Mouse (Mus musculus) lung, postnatal 0 days (tissue): ENCODE measurements at regions not wholly inside any gene's neighbourhood (a gene's known extent, or its start where the extent isn't known, plus 50 kb on each side); places are given as distances from the start of the nearest gene placed in this dataset.

Experiments
- ATAC-seq: fragments of 200-750 bp; cut with Nextera tagmentation; 2 replicates; pipeline ENCODE4 v1.8.0; 2017; ENCODE audit warnings: moderate library complexity
- DNase-seq: peaks from one replicate; pipeline ENCODE4 v3.0.0-alpha.2; 2016; ENCODE audit warnings: low spot score
- H3K27ac ChIP-seq: fragments of 300-500 bp; sonication (generic); 2 replicates; pipeline ENCODE4 v1.5.1; 2014; ENCODE audit warnings: antibody characterized with exemption, mild to moderate bottlenecking, low read length, mixed read lengths
- H3K27me3 ChIP-seq: fragments of 300-500 bp; sonication (generic); replicated peaks from 2 replicates; pipeline ENCODE4 v1.6.1; 2014; ENCODE audit warnings: low read length, mixed read lengths; ENCODE audit not compliant: insufficient read depth
- H3K36me3 ChIP-seq: fragments of 300-500 bp; sonication (generic); 2 replicates; pipeline ENCODE4 v1.6.1; 2014; ENCODE audit warnings: low read length, mixed read lengths; ENCODE audit not compliant: insufficient read depth
- H3K4me1 ChIP-seq: fragments of 300-500 bp; sonication (generic); 2 replicates; pipeline ENCODE4 v1.6.1; 2014; ENCODE audit warnings: antibody characterized with exemption, low read depth, low read length, mixed read lengths; ENCODE audit not compliant: insufficient read depth
- H3K4me2 ChIP-seq: fragments of 300-500 bp; sonication (generic); replicated peaks from 2 replicates; pipeline ENCODE4 v1.6.1; 2014; ENCODE audit warnings: low read depth, mild to moderate bottlenecking, low read length, moderate library complexity, mixed read lengths
- H3K4me3 ChIP-seq: fragments of 300-500 bp; sonication (generic); 2 replicates; pipeline ENCODE4 v1.5.1; 2014; ENCODE audit warnings: low read depth, low read length
- H3K9ac ChIP-seq: fragments of 300-500 bp; sonication (generic); replicated peaks from 2 replicates; pipeline ENCODE4 v1.6.1; 2014; ENCODE audit warnings: low read depth, mild to moderate bottlenecking
- H3K9me3 ChIP-seq: fragments of 300-500 bp; sonication (generic); 2 replicates; pipeline ENCODE4 v1.6.1; 2016; ENCODE audit warnings: low read length, mixed read lengths
- CTCF ChIP-seq: IDR thresholded peaks from 2 replicates; pipeline ENCODE4 v1.5.1; 2016; ENCODE audit warnings: antibody characterized with exemption, mild to moderate bottlenecking
- EP300 ChIP-seq: IDR thresholded peaks from 2 replicates; pipeline ENCODE4 v1.6.1; 2016; ENCODE audit warnings: antibody characterized with exemption, mild to moderate bottlenecking, control low read depth
- WGBS: fragments of 180-500 bp; shearing (Covaris S2); extraction: QIAGEN DNeasy Blood & Tissue Kit; methylation state at CpG from one replicate; pipeline ENCODE4 v1.1.7; 2014; 5-methylcytosine and 5-hydroxymethylcytosine counted together

DNA sequence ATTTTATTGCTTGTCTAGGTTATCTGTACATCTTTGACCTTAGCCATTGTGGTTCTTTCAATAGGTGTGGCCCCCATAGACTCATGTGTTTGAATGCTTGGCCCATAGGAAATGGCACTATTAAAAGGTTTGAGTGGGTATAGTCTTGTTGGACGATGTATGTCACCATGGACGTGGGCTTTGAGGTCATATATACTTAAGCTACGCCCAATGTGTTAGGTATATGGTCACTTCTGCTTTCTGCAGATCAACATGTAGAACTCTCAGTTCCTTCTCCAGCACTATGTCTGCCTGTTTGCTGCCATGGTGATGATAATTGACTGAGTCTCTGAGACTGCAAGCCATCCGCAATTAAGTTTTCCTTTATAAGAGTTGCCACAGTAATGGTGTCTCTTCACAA, 366.8 kb downstream of the Epha4 start:
- Histone ChIP-seq H3K4me1 (no peaks in the 10 kb centered on the region), H3K36me3 (no peaks in the 10 kb centered on the region), H3K4me2 (no peak overlapping the region), H3K27me3 (no peaks in the 10 kb centered on the region), H3K4me3 (no peak overlapping the region), H3K27ac (no peak overlapping the region), H3K9me3 (no peaks in the 10 kb centered on the region), H3K9ac (no peak overlapping the region)
- TF ChIP-seq CTCF = no peak
- no peak for TF ChIP-seq EP300
- ATAC-seq (no peak), DNase-seq (no peak)
- 93% methylated on average over 4 of the region's 4 CpGs for WGBS

DNA sequence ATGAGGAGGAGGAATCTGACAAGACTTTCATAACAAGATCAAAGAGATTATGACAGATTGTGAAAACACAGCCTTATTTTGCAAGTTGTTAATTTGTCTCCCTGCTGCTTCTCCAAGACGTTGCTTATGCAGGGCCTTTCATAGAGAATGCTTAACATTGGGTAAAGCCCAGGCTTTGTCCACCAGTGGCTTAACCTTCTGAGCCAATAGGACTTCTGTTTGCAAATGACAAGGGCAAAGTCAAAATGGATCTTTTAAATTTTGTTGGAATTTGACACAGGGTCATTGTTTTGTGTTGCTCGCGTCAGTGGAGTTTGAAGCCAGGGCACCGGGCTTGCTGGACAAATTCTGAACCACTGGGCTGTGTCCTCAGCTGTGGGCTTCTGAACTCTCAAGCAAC, 346.6 kb downstream of the Epha4 start:
- 71% methylated on average over 4 of the region's 4 CpGs for WGBS
- no peak overlapping the region for H3K4me3 ChIP-seq
- TF ChIP-seq CTCF = no peak
- TF ChIP-seq EP300 = no peak
- no peaks in the 10 kb centered on the region for H3K9me3 ChIP-seq
- no peak overlapping the region for H3K27ac ChIP-seq
- H3K4me2 ChIP-seq = no peak overlapping the region
- no peaks in the 10 kb centered on the region for H3K36me3 ChIP-seq
- H3K4me1 ChIP-seq = no peaks in the 10 kb centered on the region
- H3K27me3 ChIP-seq = no peaks in the 10 kb centered on the region
- no peak for ATAC-seq
- H3K9ac ChIP-seq = no peak overlapping the region
- no peak for DNase-seq

DNA sequence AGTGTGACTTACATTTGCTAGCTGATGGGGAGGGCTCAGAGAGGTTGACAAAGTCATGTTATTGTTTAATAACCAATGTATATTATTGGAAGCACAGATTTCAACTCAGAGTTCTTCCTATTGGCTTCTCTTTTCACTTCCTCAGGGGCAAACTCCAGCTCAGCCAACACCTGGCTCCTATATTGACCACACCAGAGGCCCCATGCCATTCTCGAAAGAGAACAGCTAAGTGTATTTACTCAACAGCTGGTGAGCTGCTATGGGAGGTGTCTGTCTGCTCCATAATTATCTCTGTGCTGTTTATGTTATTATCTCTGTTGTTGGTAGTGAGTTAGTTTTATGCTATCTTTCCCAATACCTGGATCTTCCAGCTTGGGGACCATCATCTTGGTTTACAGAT, 342.4 kb downstream of the Epha4 start:
- peaks cover 10% of the 10 kb centered on the region; the same call in 1 of the 2 replicates for H3K4me1 ChIP-seq

DNA sequence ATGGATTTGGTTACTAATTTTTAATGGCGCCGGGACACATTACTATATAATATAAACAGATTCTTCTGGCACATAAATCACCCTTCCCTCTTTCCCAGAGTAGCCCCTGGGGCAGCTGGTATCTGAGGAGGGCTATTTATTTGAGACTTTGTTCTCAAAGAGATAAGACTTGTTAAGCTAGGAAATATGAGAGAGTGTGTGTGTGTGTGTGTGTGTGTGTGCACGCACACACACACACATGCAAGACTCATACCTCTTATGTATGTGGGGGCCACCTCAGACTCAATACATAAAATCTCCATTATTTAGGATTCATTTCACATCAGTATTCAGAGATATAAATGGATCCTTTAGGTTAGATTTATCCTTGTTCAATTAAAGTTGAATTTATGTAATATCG, 340.1 kb downstream of the Epha4 start:
- H3K4me3 ChIP-seq = no peak overlapping the region
- no peak overlapping the region for H3K27ac ChIP-seq
- peaks cover 10% of the 10 kb centered on the region; the same call in 1 of the 2 replicates for H3K4me1 ChIP-seq
- H3K36me3 ChIP-seq = no peaks in the 10 kb centered on the region
- TF ChIP-seq EP300 (no peak), CTCF (no peak)
- no peaks in the 10 kb centered on the region for H3K27me3 ChIP-seq
- no peak overlapping the region for H3K9ac ChIP-seq
- ATAC-seq = no peak
- WGBS = 23% methylated on average over 4 of the region's 4 CpGs
- no peaks in the 10 kb centered on the region for H3K9me3 ChIP-seq
- no peak overlapping the region for H3K4me2 ChIP-seq
- no peak for DNase-seq

More for the DNA sequence above, 342.4 kb downstream of the Epha4 start:
- DNase-seq (no peak), ATAC-seq (no peak)
- Histone ChIP-seq H3K9ac (no peak overlapping the region), H3K27ac (no peak overlapping the region), H3K4me3 (no peak overlapping the region), H3K27me3 (no peaks in the 10 kb centered on the region), H3K4me2 (no peak overlapping the region), H3K36me3 (no peaks in the 10 kb centered on the region), H3K9me3 (no peaks in the 10 kb centered on the region)
- 54% methylated on average over 1 of the region's 1 CpGs for WGBS
- TF ChIP-seq EP300 (no peak), CTCF (no peak)

DNA sequence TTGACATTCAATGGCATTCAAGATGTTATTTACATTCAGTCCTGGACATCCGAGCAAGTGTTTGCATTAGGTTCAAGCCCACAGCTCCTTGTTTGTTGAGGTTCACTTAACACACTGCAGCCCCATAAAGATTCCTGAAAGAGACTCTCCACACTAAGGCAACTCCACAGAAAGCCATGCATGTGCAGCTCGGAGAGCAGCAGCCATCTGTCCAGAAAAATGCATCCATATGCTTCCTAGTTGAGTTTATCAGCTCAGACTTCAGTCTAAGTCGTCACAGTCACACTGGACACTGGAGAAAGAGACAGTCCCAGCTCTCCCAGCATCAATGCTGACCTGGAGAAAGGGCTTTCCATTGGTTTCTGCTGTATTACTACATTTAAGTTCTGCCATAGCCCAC, 339.7 kb downstream of the Epha4 start:
- Histone ChIP-seq H3K4me1 (peaks cover 10% of the 10 kb centered on the region; the same call in 1 of the 2 replicates), H3K4me2 (no peak overlapping the region), H3K36me3 (no peaks in the 10 kb centered on the region), H3K27ac (no peak overlapping the region), H3K9ac (no peak overlapping the region), H3K9me3 (no peaks in the 10 kb centered on the region), H3K27me3 (no peaks in the 10 kb centered on the region), H3K4me3 (no peak overlapping the region)
- 28% methylated on average over 3 of the region's 3 CpGs for WGBS
- DNase-seq (no peak), ATAC-seq (no peak)
- no peak for TF ChIP-seq EP300
- TF ChIP-seq CTCF = no peak

DNA sequence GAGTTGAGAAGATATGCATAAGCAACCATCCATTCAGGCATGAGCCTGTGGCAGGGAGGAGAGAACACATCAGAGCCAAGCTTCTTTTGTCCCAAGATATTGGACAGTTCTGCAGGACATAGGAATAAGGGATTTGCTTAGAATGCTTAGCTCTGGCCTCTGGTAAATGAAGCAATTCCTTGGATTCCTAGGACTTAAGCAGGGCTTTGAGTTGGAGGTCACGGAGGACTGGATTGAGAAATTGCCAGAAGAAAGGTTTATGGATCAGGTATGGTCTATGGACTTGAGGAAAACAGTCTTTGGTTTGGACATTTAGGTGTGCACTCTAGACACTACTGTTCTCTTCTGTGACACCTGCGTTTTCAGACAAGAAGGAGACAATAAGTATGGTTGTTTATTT, 338.4 kb downstream of the Epha4 start:
- 93% methylated on average over 2 of the region's 2 CpGs for WGBS
- no peaks in the 10 kb centered on the region for H3K36me3 ChIP-seq
- no peak overlapping the region for H3K9ac ChIP-seq
- ATAC-seq (no peak), DNase-seq (no peak)
- H3K27ac ChIP-seq = no peak overlapping the region
- no peak overlapping the region for H3K4me2 ChIP-seq
- TF ChIP-seq EP300 = no peak
- no peak overlapping the region for H3K4me3 ChIP-seq
- no peaks in the 10 kb centered on the region for H3K27me3 ChIP-seq
- no peaks in the 10 kb centered on the region for H3K9me3 ChIP-seq
- peaks cover 10% of the 10 kb centered on the region; the same call in 1 of the 2 replicates for H3K4me1 ChIP-seq

DNA sequence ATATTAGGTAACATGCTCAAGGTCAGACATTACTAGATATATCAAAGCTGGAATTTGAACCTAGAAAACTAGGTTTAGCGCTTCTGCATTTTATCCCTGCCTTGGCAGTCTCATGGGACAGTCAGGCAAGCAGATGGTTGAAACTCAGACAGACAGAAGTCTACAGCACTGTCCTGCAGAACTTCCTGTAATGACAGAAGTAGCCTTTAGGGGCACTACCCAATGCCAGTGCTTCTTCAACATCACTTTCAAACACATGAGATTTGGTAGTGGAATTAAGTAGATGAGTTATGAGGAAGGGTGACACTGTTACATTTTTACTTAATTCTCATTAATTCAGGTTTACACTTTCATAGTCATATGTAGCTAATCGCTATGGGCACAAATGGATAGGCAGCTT, 330.9 kb downstream of the Epha4 start:
- H3K9ac ChIP-seq = no peak overlapping the region
- TF ChIP-seq CTCF = peak; percentile 60
- TF ChIP-seq EP300 = no peak
- no peaks in the 10 kb centered on the region for H3K36me3 ChIP-seq
- no peak overlapping the region for H3K4me3 ChIP-seq
- no peak for DNase-seq
- ATAC-seq = no peak
- no peaks in the 10 kb centered on the region for H3K9me3 ChIP-seq
- 68% methylated on average over 2 of the region's 2 CpGs for WGBS
- no peak overlapping the region for H3K4me2 ChIP-seq
- H3K4me1 ChIP-seq = no peaks in the 10 kb centered on the region
- H3K27me3 ChIP-seq = no peaks in the 10 kb centered on the region
- H3K27ac ChIP-seq = no peak overlapping the region
